Mouse (Mus musculus) heart, embryonic 10.5 days (tissue): ENCODE measurements around the gene Sox30. TPM values are rescaled to one million over a fixed set of nuclear protein-coding genes. Genes with fewer than 3 reads are reported as not detected.
A peak's percentile ranks its signal among the peaks of the same experiment; 100 is the strongest.

Source experiments
- DNase-seq: peaks from one replicate; pipeline ENCODE4 v3.0.0-alpha.2; 2017; ENCODE audit warnings: low spot score
- H3K27ac ChIP-seq: fragments of 300-500 bp; sonication (generic); 2 replicates; pipeline ENCODE4 v1.5.1; 2016; ENCODE audit warnings: mild to moderate bottlenecking
- H3K27me3 ChIP-seq: fragments of 300-500 bp; sonication (generic); 2 replicates; pipeline ENCODE4 v1.6.1; 2016; ENCODE audit warnings: mild to moderate bottlenecking; ENCODE audit not compliant: poor library complexity, insufficient read depth, severe bottlenecking
- H3K36me3 ChIP-seq: fragments of 300-500 bp; sonication (generic); 2 replicates; pipeline ENCODE4 v1.6.1; 2016; ENCODE audit warnings: mild to moderate bottlenecking, moderate library complexity
- H3K4me1 ChIP-seq: fragments of 300-500 bp; sonication (generic); 2 replicates; pipeline ENCODE4 v1.6.1; 2016; ENCODE audit warnings: mild to moderate bottlenecking
- H3K4me3 ChIP-seq: fragments of 300-500 bp; sonication (generic); 2 replicates; pipeline ENCODE4 v1.5.1; 2016; ENCODE audit warnings: mild to moderate bottlenecking, moderate library complexity
- H3K9me3 ChIP-seq: fragments of 300-500 bp; sonication (generic); 2 replicates; pipeline ENCODE4 v1.6.1; 2016; ENCODE audit warnings: mild to moderate bottlenecking, moderate library complexity
- WGBS: fragments of 180-500 bp; shearing (Covaris S2); methylation state at CpG from one replicate; pipeline ENCODE4 v1.1.7; 2016; 5-methylcytosine and 5-hydroxymethylcytosine counted together
- polyA plus RNA-seq: library from polyadenylated mRNA; unstranded; fragments of >200 nt; fragmentation: Nextera tagmentation; extraction: Ambion mirVana; gene quantifications from 2 replicates; pipeline ENCODE4 v1.2.1, GENCODE M21; 2016

The Sox30 gene
- polyA plus RNA-seq, 1 experiment from 2014 or later = 0.05 TPM

- H3K4me1 ChIP-seq = peaks cover 14% of the 10 kb centered on the region
- H3K36me3 ChIP-seq = no peaks in the 10 kb centered on the region
- H3K4me3 ChIP-seq = no peak overlapping the region
- DNase-seq = no peak
- WGBS = 81% methylated on average over 6 of the region's 6 CpGs
- no peaks in the 10 kb centered on the region for H3K27me3 ChIP-seq
- no peaks in the 10 kb centered on the region for H3K9me3 ChIP-seq
- no peak overlapping the region for H3K27ac ChIP-seq
These were observed 48.1 kb downstream of the Sox30 start for GRCm38 (mm10) chr11:46027952-46028814.

DNA sequence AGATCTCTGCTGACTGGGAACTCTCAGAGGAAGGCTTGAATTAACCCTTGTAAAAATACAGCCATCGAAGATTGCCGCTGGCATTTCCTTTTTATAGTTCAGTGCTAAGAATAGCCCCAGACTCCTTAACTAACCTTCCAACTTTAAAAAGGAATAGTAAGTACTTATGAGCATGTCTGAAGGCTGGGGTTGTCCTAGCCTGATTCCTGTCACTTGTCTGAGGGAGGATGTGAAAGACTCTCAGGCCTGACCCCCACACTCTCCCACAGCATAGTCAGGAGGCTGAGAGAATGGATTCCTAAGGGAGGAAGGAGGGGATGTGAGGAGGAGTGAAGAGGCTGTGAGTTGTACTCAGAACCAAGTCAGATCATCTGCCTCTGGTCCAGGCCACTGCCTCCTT, 49.4 kb downstream of the Sox30 start:
- H3K4me3 ChIP-seq = no peak overlapping the region
- no peaks in the 10 kb centered on the region for H3K36me3 ChIP-seq
- peak overlapping the region; percentile 56; the same call in 1 of the 2 replicates for H3K27ac ChIP-seq
- H3K27me3 ChIP-seq = no peaks in the 10 kb centered on the region
- no peaks in the 10 kb centered on the region for H3K9me3 ChIP-seq
- H3K4me1 ChIP-seq = peaks cover 14% of the 10 kb centered on the region
- 26% methylated on average over 2 of the region's 2 CpGs for WGBS
- DNase-seq = no peak

DNA sequence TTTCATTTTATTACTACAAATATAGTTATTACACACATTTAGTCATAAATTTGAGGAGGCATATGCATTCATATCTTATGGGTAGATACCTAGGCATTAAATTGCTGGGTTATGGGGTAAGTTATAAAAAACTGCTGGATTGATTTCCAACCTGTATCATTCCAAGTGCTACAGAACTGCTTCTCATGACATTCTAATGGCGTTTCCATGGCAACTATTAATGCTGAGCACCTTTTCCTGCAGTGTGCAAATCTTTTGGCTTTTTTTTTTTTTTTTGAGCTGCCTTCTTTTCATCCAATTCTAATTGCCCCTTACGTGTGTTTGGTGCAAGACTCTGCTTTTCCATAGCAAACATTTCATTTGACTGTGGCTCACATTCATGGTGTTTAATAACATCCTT, 49.9 kb downstream of the Sox30 start:
- H3K27ac ChIP-seq = no peak overlapping the region
- WGBS = 84% methylated on average over 2 of the region's 2 CpGs
- H3K4me3 ChIP-seq = no peak overlapping the region

GRCm38 (mm10) chr11:46031470-46031869, 51.4 kb downstream of the Sox30 start:
- H3K4me3 ChIP-seq = no peak overlapping the region
- WGBS = 54% methylated on average over 3 of the region's 3 CpGs
- DNase-seq = no peak
- H3K4me1 ChIP-seq = peaks cover 14% of the 10 kb centered on the region
- H3K27me3 ChIP-seq = no peaks in the 10 kb centered on the region
- H3K27ac ChIP-seq = no peak overlapping the region
- H3K36me3 ChIP-seq = no peaks in the 10 kb centered on the region
- H3K9me3 ChIP-seq = no peaks in the 10 kb centered on the region

More for the DNA sequence above, 49.9 kb downstream of the Sox30 start:
- Histone ChIP-seq H3K4me1 (peaks cover 14% of the 10 kb centered on the region), H3K27me3 (no peaks in the 10 kb centered on the region), H3K36me3 (no peaks in the 10 kb centered on the region), H3K9me3 (no peaks in the 10 kb centered on the region)
- DNase-seq = no peak

DNA sequence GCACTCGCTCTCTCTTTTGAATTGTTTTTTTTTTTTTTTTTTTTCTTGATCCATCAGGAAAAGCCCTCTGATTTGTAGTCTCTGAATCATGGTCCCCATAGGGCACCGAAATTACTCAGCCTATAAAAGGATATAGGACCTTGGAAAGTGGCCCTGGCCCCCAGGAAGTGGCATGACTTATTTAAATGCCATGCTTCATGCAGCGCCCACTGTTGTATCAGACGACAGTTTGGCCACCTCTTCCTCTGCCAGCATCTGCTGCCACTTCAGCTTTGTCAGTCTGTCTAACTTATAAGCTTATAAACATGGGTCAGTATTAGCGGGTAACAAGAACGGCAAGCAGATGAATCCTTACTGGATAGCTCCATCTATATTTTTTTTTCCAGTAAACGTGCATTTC, 52.8 kb downstream of the Sox30 start:
- 85% methylated on average over 7 of the region's 7 CpGs for WGBS
- no peaks in the 10 kb centered on the region for H3K9me3 ChIP-seq
- no peaks in the 10 kb centered on the region for H3K27me3 ChIP-seq
- no peak for DNase-seq
- no peak overlapping the region for H3K4me3 ChIP-seq
- H3K4me1 ChIP-seq = peaks cover 14% of the 10 kb centered on the region
- no peak overlapping the region for H3K27ac ChIP-seq
- no peaks in the 10 kb centered on the region for H3K36me3 ChIP-seq

- 91% methylated on average over 10 of the region's 10 CpGs for WGBS
- no peak overlapping the region for H3K27ac ChIP-seq
- no peaks in the 10 kb centered on the region for H3K36me3 ChIP-seq
- no peaks in the 10 kb centered on the region for H3K9me3 ChIP-seq
- H3K4me3 ChIP-seq = no peak overlapping the region
- peaks cover 4% of the 10 kb centered on the region; the same call in 1 of the 2 replicates for H3K4me1 ChIP-seq
- no peak for DNase-seq
- no peaks in the 10 kb centered on the region for H3K27me3 ChIP-seq
These were observed 56.3 kb downstream of the Sox30 start for GRCm38 (mm10) chr11:46036374-46036773.

DNA sequence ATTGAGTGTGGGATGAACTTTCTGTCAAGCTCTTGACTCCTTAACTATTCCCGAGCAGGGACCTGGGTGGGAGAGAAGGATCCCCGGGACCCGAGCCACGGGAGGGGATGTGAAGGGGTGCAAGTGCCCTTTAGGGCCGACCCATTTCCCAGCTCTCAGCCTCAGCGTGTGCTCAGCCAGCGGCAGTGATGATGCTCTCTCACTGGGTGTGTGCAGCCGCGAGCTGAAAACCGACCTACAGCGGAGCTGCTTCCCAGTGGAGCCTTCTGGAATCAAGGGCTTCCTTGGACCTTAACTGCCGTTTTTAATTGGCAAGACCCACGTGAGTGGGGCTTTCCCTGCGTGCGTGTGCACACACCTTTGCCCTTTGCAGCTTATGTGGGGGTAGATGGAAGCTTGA, 58.8 kb downstream of the Sox30 start:
- no peak overlapping the region for H3K4me3 ChIP-seq
- H3K36me3 ChIP-seq = no peaks in the 10 kb centered on the region
- no peaks in the 10 kb centered on the region for H3K27me3 ChIP-seq
- no peak overlapping the region for H3K27ac ChIP-seq
- H3K4me1 ChIP-seq = peaks cover 10% of the 10 kb centered on the region; the same call in 1 of the 2 replicates
- no peak for DNase-seq
- H3K9me3 ChIP-seq = no peaks in the 10 kb centered on the region
- WGBS = 74% methylated on average over 15 of the region's 15 CpGs

GRCm38 (mm10) chr11:46039335-46039734, 59.2 kb downstream of the Sox30 start:
- peaks cover 10% of the 10 kb centered on the region; the same call in 1 of the 2 replicates for H3K4me1 ChIP-seq
- 63% methylated on average over 11 of the region's 11 CpGs for WGBS
- H3K9me3 ChIP-seq = no peaks in the 10 kb centered on the region
- DNase-seq = no peak
- H3K4me3 ChIP-seq = no peak overlapping the region
- H3K36me3 ChIP-seq = no peaks in the 10 kb centered on the region
- H3K27ac ChIP-seq = no peak overlapping the region
- H3K27me3 ChIP-seq = no peaks in the 10 kb centered on the region

GRCm38 (mm10) chr11:46040841-46041556, 60.9 kb downstream of the Sox30 start:
- Histone ChIP-seq H3K9me3 (no peaks in the 10 kb centered on the region), H3K27me3 (no peaks in the 10 kb centered on the region), H3K4me1 (peaks cover 10% of the 10 kb centered on the region; the same call in 1 of the 2 replicates), H3K27ac (no peak overlapping the region), H3K4me3 (no peak overlapping the region), H3K36me3 (no peaks in the 10 kb centered on the region)
- 78% methylated on average over 9 of the region's 9 CpGs for WGBS
- no peak for DNase-seq

DNA sequence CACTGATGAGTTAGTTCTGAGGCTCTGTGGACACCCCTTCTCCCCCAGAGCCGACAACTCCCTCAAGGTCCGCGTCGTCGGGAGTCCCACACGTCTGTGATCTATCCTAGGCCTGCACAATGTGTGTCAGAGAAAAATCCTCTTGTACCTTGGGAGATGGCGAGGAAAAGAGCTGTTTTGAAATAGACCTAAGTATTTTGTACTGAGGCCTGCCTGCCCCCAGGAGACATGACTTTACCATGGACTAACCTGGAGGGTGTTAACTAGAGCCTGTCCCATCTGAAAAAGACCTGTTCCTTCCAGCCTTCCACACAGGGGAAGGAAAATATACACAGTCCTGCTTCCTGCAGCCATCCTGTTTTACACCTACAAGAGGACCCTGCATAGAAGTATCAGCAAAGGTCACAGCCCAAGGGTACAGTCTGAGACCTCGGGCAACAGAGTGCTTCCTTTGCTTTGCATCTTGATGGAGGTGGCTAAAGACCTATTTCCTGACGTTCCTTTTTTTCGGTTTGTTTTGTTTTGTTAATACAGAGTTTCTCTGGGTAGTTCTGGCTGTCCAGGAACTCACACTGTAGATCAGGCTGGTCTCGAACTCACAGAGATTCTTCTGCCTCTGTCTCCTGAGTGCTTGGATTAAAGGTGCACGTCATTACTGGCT, 61.6 kb downstream of the Sox30 start:
- no peak overlapping the region for H3K4me3 ChIP-seq
- no peaks in the 10 kb centered on the region for H3K27me3 ChIP-seq
- no peaks in the 10 kb centered on the region for H3K9me3 ChIP-seq
- peak overlapping the region; percentile 56; the same call in 1 of the 2 replicates for H3K27ac ChIP-seq
- DNase-seq = no peak
- WGBS = 68% methylated on average over 12 of the region's 12 CpGs
- peaks cover 10% of the 10 kb centered on the region; the same call in 1 of the 2 replicates for H3K4me1 ChIP-seq
- H3K36me3 ChIP-seq = no peaks in the 10 kb centered on the region

DNA sequence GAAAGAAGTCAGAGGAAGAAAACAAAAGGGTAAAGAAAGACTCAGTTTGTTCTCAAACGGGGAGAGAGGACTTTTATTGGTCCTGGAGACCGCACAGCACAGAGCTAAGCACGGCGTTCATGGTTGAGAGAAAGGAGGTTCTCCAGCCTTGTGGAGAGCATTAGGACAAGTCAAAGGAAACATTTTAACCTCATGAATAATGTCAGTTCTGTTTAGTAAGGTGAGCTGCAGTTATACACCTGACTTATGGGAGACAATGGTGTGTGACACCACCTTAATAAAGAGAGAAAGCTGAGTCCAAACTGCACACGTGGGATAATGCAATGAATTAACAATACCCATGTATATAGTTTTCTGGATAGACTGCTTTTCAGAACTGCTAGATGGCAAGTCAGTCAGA, 64.7 kb downstream of the Sox30 start:
- WGBS = 89% methylated on average over 5 of the region's 5 CpGs
- no peaks in the 10 kb centered on the region for H3K9me3 ChIP-seq
- no peak overlapping the region for H3K27ac ChIP-seq
- no peak overlapping the region for H3K4me3 ChIP-seq
- H3K27me3 ChIP-seq = no peaks in the 10 kb centered on the region
- H3K36me3 ChIP-seq = no peaks in the 10 kb centered on the region
- no peak for DNase-seq
- peaks cover 6% of the 10 kb centered on the region; the same call in 1 of the 2 replicates for H3K4me1 ChIP-seq

GRCm38 (mm10) chr11:46047264-46047663, 67.2 kb downstream of the Sox30 start:
- H3K9me3 ChIP-seq = no peaks in the 10 kb centered on the region
- no peaks in the 10 kb centered on the region for H3K27me3 ChIP-seq
- no peaks in the 10 kb centered on the region for H3K36me3 ChIP-seq
- H3K27ac ChIP-seq = no peak overlapping the region
- 83% methylated on average over 3 of the region's 3 CpGs for WGBS
- DNase-seq = no peak
- no peaks in the 10 kb centered on the region for H3K4me1 ChIP-seq
- H3K4me3 ChIP-seq = no peak overlapping the region
